In the genomic region with DNA sequence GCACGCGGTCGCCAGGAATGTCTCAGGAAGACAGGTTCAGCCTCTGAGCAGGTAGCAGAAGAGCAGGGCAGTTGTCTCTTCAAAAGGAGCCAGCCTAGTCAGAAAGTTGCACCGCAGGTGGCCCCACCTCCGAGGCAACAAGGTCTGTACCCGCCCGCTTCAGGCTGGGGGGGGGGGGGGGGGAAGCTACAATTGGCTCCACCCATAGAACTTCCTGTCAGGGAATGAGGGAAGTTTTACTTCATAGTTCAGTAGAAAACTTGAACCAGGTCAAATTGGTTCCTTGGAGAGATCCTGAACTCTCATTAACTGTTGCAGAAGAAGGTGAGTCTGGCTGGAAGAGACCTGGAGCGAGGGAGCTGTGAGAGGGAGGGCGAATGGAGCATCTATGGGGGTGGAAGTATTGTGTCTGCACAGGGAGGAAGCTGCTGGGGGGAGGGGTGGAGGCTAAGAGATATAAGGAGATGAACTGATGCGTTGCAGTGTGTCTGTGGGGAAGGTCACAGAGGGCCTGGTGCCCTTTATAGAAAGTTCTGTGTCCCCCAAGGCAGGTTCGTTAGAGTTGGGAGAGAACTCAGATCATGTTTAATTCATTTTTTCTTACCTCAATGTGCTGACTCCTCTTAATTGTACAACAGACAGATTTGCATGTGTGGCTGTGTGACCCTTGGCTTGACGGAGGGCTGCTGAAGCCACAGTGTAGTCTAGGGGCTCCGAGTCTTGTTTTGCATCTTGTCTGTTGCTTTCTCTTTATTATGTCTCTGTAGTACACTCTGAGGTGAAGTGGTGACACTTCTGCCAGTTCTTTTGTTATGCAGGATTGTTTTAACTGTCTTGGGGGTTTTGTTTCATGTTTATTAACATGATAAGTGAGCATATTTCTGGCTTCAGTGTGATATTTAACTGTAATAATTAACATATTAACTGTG, we compare ENCODE assay signal across 8 mouse cellular contexts. TPM values are rescaled to one million over a fixed set of nuclear protein-coding genes. Genes with fewer than 3 reads are reported as not detected.
DNase-seq lines count a peak whose midpoint lies in the region; ATAC-seq and TF ChIP-seq lines count a peak whose summit lies in the region.

TSS of gene Gimap9 (plus strand) at position 199 of the 929 bp plus-strand sequence.

- H3K9me3 ChIP-seq in liver, embryonic 14.5 days (ENCODE audit: control insufficient read depth, low read length), result no peaks in the 10 kb centered on the region
- H3K9me3 ChIP-seq in neural tube, embryonic 11.5 days (ENCODE audit: control insufficient read depth, low read length), result no peaks in the 10 kb centered on the region

- no peak for TF ChIP-seq CTCF in left cerebral cortex, adult 2 months (IDR thresholded peaks at IDR 0.05)
- TF ChIP-seq CTCF in liver, embryonic 14.5 days (IDR thresholded peaks at IDR 0.05; ENCODE audit: low read depth), result no peak

- H3K4me2 ChIP-seq in liver, embryonic 14.5 days (ENCODE audit: low read depth), result peak within 1 kb of the TSS; percentile 66
- H3K4me2 ChIP-seq in neural tube, embryonic 11.5 days (ENCODE audit: low read depth), result 0 out of 2 replicates have a peak within 1 kb of the TSS, but pooled peaks have one; percentile 8

- intact Hi-C loops in left cerebral cortex, adult 2 months (cut with DNase I), result no loop called here
- intact Hi-C loops in gastrocnemius, postnatal 36 days (cut with DNase I), result no loop called here

- no peak within 1 kb of the TSS for H3K27ac ChIP-seq in left cerebral cortex, adult 2 months
- no peak within 1 kb of the TSS for H3K27ac ChIP-seq in liver, embryonic 14.5 days
- H3K27ac ChIP-seq in neural tube, embryonic 11.5 days (ENCODE audit: low read depth, low read length), result no peak within 1 kb of the TSS

- peak; percentile 60; the same call in 1 of the 2 replicates for ATAC-seq in erythroblast, adult 5-6 weeks (replicated peaks; ENCODE audit: low FRiP score, poor library complexity, severe bottlenecking)
- peak; percentile 84 for ATAC-seq in liver, embryonic 14.5 days (ENCODE audit: insufficient read depth)
- ATAC-seq in neural tube, embryonic 11.5 days (ENCODE audit: insufficient read depth, low FRiP score, low TSS enrichment), result no peak

- no peaks in the 10 kb centered on the region for H3K27me3 ChIP-seq in liver, embryonic 14.5 days (ENCODE audit: control insufficient read depth, insufficient read depth, low read length)
- H3K27me3 ChIP-seq in neural tube, embryonic 11.5 days (ENCODE audit: control insufficient read depth, insufficient read depth, low read length), result no peaks in the 10 kb centered on the region

- no peak for TF ChIP-seq EP300 in liver, embryonic 14.5 days (IDR thresholded peaks at IDR 0.05; ENCODE audit: low read depth)

- peak within 1 kb of the TSS; percentile 46 for H3K9ac ChIP-seq in liver, embryonic 14.5 days (replicated peaks)
- no peak within 1 kb of the TSS for H3K9ac ChIP-seq in neural tube, embryonic 11.5 days (ENCODE audit: low read length)

- no peak for DNase-seq in left cerebral cortex, adult 2 months (ENCODE audit: extremely low spot score in 1 of 2, low spot score in 2 of 2)
- no peak for DNase-seq in left cerebral cortex, adult 18-20 months (ENCODE audit: low spot score in 2 of 2)
- DNase-seq in induced T-regulatory cell, adult 2 months (ENCODE audit: low read depth), result peak; percentile 94
- DNase-seq in liver, embryonic 14.5 days (ENCODE audit: low read depth in 3 of 3, low spot score in 3 of 3), result peak in 2 of 3 experiments; percentile 45 to 49
- peak; percentile 11 for DNase-seq in neural tube, embryonic 11.5 days (ENCODE audit: low spot score)
- no peak for DNase-seq in frontal cortex, postnatal 14 days (ENCODE audit: low spot score in 2 of 2)
- DNase-seq in gastrocnemius, postnatal 36 days, result no peak

- H3K36me3 ChIP-seq in liver, embryonic 14.5 days (replicated peaks; ENCODE audit: control insufficient read depth, insufficient read depth, low read depth), result no peaks in the 10 kb centered on the region
- H3K36me3 ChIP-seq in neural tube, embryonic 11.5 days (ENCODE audit: control insufficient read depth, insufficient read depth, low read length), result no peaks in the 10 kb centered on the region

- H3K4me1 ChIP-seq in liver, embryonic 14.5 days (replicated peaks; ENCODE audit: control insufficient read depth in 2 of 2, insufficient read depth in 2 of 2, low read length in 1 of 2), result peaks cover 0 to 18% of the 10 kb centered on the region in 2 experiments; a peak in 2 of 4 replicates
- H3K4me1 ChIP-seq in neural tube, embryonic 11.5 days (ENCODE audit: control insufficient read depth, insufficient read depth, low read length), result no peaks in the 10 kb centered on the region

- H3K4me3 ChIP-seq in left cerebral cortex, adult 2 months, result peak within 1 kb of the TSS; percentile 13; the same call in 1 of the 2 replicates
- H3K4me3 ChIP-seq in liver, embryonic 14.5 days (ENCODE audit: insufficient read depth in 1 of 2, low read depth in 2 of 2, low read length in 2 of 2), result peak within 1 kb of the TSS; percentile 56 to 89
- no peak within 1 kb of the TSS for H3K4me3 ChIP-seq in neural tube, embryonic 11.5 days (ENCODE audit: low read depth, low read length)

- WGBS in liver, embryonic 14.5 days (ENCODE audit: insufficient replicate concordance), result 5% methylated on average over 13 of the region's 13 CpGs
- WGBS in neural tube, embryonic 11.5 days, result 30% methylated on average over 13 of the region's 13 CpGs

RNA-seq across cellular contexts. Expression of gene Gimap9, which starts in this region (rescaled TPM):
- under 1 TPM; 0.57 to 0.75 TPM for total RNA-seq in left cerebral cortex, adult 2 months (2021)
- total RNA-seq in left cerebral cortex, adult 18-20 months (2021), result under 1 TPM; 0.70 to 0.80 TPM
- total RNA-seq in erythroblast, adult 5-6 weeks (2015; ENCODE audit: low replicate concordance), result 6.3 and 12.1 TPM in 2 replicates
- total RNA-seq in erythroblast, adult 5-6 weeks (2017; ENCODE audit: low replicate concordance), result 4.7 and 5.9 TPM in 2 replicates
- polyA plus RNA-seq in liver, embryonic 14.5 days (2012; rRNA removed), result 3.9 and 7.2 TPM in 2 replicates
- 8.0 and 10.6 TPM in 2 replicates for polyA plus RNA-seq in liver, embryonic 14.5 days (2014; fragmentation: Nextera tagmentation; extraction: Ambion mirVana)
- 3.6 and 4.3 TPM in 2 replicates for polyA plus RNA-seq in neural tube, embryonic 11.5 days (2014; fragmentation: Nextera tagmentation; extraction: Ambion mirVana)
- 1 to 10 TPM in 1 of 2 experiments, under 1 TPM in 1; 0.94 to 2.1 TPM for total RNA-seq in gastrocnemius, postnatal 36 days (2021)

Comparison
In these comparisons a context has a peak if more than half of its experiments do, and no peak if none do; other contexts are left out.
1. DNase-seq: peak in induced T-regulatory cell, adult 2 months (single experiment), liver, embryonic 14.5 days (2 of 3) and neural tube, embryonic 11.5 days (single experiment); none in left cerebral cortex, adult 2 months (0 of 2), left cerebral cortex, adult 18-20 months (0 of 2), frontal cortex, postnatal 14 days (0 of 2) and gastrocnemius, postnatal 36 days (0 of 2).